Mouse (Mus musculus) forebrain, embryonic 10.5 days (tissue): Measurements from ENCODE around the gene Gstt2. TPM values are rescaled to one million over a fixed set of nuclear protein-coding genes. Genes with fewer than 3 reads are reported as not detected.
"Not testable (repeated sequence)": the region's sequence is repeated elsewhere in the genome, so short reads cannot be mapped to it uniquely, and the experiment has no call there.

Source experiments
- DNase-seq: peaks from one replicate; pipeline ENCODE4 v3.0.0-alpha.2; 2017; ENCODE audit warnings: low spot score; ENCODE audit errors: extremely low spot score
- H3K27ac ChIP-seq: fragments of 300-500 bp; sonication (generic); 2 replicates; pipeline ENCODE4 v1.5.1; 2016; ENCODE audit warnings: mild to moderate bottlenecking
- H3K27me3 ChIP-seq: fragments of 300-500 bp; sonication (generic); 2 replicates; pipeline ENCODE4 v1.6.1; 2016; ENCODE audit warnings: mild to moderate bottlenecking; ENCODE audit not compliant: poor library complexity, severe bottlenecking
- H3K36me3 ChIP-seq: fragments of 300-500 bp; sonication (generic); replicated peaks from 2 replicates; pipeline ENCODE4 v1.6.1; 2016; ENCODE audit warnings: mild to moderate bottlenecking, moderate library complexity
- H3K4me1 ChIP-seq: fragments of 300-500 bp; sonication (generic); 2 replicates; pipeline ENCODE4 v1.6.1; 2016
- H3K4me3 ChIP-seq: fragments of 300-500 bp; sonication (generic); 2 replicates; pipeline ENCODE4 v1.5.1; 2016; ENCODE audit warnings: mild to moderate bottlenecking, moderate library complexity
- H3K9me3 ChIP-seq: fragments of 300-500 bp; sonication (generic); 2 replicates; pipeline ENCODE4 v1.6.1; 2016; ENCODE audit warnings: mild to moderate bottlenecking, moderate library complexity
- WGBS: fragments of 180-500 bp; shearing (Covaris S2); methylation state at CpG from one replicate; pipeline ENCODE4 v1.1.7; 2016; 5-methylcytosine and 5-hydroxymethylcytosine counted together
- polyA plus RNA-seq: library from polyadenylated mRNA; unstranded; fragments of >200 nt; fragmentation: Nextera tagmentation; extraction: Ambion mirVana; gene quantifications from 2 replicates; pipeline ENCODE4 v1.2.1, GENCODE M21; 2016

Gene Gstt2
- polyA plus RNA-seq, 1 experiment from 2014 or later: 7.3 TPM

- Histone ChIP-seq H3K36me3 (no peaks in the 10 kb centered on the region), H3K27me3 (no peaks in the 10 kb centered on the region), H3K4me1 (peaks cover 26% of the 10 kb centered on the region), H3K9me3 (no peaks in the 10 kb centered on the region), H3K4me3 (peak overlapping the region; percentile 52), H3K27ac (peak overlapping the region; percentile 90)
- 37% methylated on average over 10 of the region's 10 CpGs for WGBS
- DNase-seq: no peak
These were observed 35.0 kb upstream of the Gstt2 start for GRCm38 (mm10) chr10:75872025-75872914.

- no peak for DNase-seq
- peaks cover 9% of the 10 kb centered on the region for H3K9me3 ChIP-seq
- peak overlapping the region; percentile 100 for H3K27ac ChIP-seq
- 73% methylated on average over 5 of the region's 5 CpGs for WGBS
- H3K27me3 ChIP-seq: no peaks in the 10 kb centered on the region
- H3K4me3 ChIP-seq: no peak overlapping the region
- peaks cover 26% of the 10 kb centered on the region for H3K36me3 ChIP-seq
- peaks cover 40% of the 10 kb centered on the region for H3K4me1 ChIP-seq
These were observed 24.4 kb upstream of the Gstt2 start for GRCm38 (mm10) chr10:75861587-75861986.

DNA sequence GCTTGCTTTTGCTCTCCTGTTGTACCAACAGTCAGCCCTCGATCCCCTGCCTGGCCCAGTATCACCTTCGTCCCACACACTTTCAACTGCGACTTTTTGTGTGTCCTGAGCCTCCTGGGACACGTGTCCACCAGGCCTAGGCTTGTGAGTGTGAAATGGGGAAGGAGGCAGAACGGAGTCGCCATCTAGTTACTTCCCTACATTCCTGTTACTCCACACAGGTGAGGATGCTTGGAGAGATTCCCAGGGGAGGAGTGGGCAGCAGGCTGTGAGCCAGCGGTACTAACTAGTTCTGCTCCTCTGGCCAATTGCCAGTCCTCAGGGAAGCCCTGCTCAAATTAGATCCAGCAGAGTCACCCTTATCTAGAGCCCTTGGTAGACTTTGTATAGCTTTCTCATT is 23.5 kb upstream of the Gstt2 start:
- Histone ChIP-seq H3K4me3 (peak overlapping the region; percentile 88), H3K9me3 (peaks cover 9% of the 10 kb centered on the region), H3K36me3 (peaks cover 35% of the 10 kb centered on the region), H3K27ac (peak overlapping the region; percentile 100), H3K4me1 (peaks cover 40% of the 10 kb centered on the region), H3K27me3 (no peaks in the 10 kb centered on the region)
- no peak for DNase-seq
- WGBS: 28% methylated on average over 7 of the region's 7 CpGs

DNA sequence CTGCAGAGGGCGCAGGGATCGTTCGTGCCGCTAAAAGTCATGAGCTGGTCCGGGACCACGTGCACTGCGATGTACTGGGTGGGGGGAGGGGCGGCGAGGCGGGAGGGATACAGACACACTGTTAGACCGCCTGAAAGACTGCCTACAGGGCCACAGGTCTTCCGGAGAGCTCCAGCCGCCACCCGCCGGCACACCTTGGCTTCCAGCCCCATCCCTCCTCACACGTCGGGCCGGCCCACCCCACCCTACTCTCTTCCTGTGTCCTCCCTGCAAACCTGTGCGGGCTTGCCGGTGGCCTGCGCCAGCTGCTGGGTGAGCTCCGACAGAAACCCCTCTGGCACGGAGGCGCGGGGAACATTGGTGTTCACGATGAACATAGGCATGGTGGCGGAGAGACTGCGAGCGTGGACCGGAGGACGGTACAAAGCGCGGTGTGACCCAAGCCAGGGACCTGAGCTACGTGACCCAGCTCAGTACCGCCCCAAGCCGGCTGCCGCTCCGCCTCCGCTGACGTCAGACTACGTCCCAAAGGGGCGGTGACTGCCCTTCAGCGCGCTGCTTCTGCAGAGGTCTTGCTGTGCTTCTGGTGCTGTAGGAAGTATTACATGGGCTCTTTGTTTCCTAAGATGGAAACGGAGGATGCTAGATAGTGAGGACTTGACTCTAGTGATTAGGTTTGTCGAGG is 22.7 kb upstream of the Gstt2 start, which contains the start of gene Mif:
Gene Mif (minus strand): TSS at position 455 of the 685 bp plus-strand sequence.
- Histone ChIP-seq H3K4me1 (peaks cover 40% of the 10 kb centered on the region), H3K36me3 (peaks cover 39% of the 10 kb centered on the region), H3K4me3 (peak within 1 kb of the TSS; percentile 88), H3K27ac (peak within 1 kb of the TSS; percentile 100)
- not testable (repeated sequence) for H3K27me3 ChIP-seq, H3K9me3 ChIP-seq
- peak; percentile 93 for DNase-seq
- WGBS: 0% methylated on average over 46 of the region's 46 CpGs

GRCm38 (mm10) chr10:75859107-75859746 is 22.0 kb upstream of the Gstt2 start:
- H3K4me3 ChIP-seq: peak overlapping the region; percentile 88
- peaks cover 40% of the 10 kb centered on the region for H3K4me1 ChIP-seq
- peak; percentile 78 for DNase-seq
- peaks cover 9% of the 10 kb centered on the region for H3K9me3 ChIP-seq
- H3K36me3 ChIP-seq: peaks cover 39% of the 10 kb centered on the region
- no peaks in the 10 kb centered on the region for H3K27me3 ChIP-seq
- peak overlapping the region; percentile 100 for H3K27ac ChIP-seq
- WGBS: 2% methylated on average over 26 of the region's 27 CpGs

DNA sequence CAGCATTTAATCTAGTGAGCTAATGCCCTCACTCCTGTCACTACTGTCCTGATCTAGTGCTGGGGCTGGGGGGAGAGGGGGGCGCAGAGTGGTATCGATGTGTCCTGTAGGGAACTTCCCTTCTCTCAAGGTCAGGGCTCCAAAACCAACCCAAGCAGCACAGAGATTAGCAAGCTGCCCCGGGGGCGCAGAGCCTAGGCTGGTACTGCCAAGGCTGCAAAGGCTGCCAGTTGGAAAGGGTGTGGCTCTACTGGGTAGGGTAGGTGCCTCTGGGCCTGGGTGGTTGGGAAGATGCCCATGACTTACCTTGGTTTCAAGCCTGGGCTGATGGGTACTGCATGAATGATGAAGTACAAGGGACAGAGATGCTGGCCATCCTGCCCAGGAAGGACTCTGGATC is 20.4 kb upstream of the Gstt2 start:
- Histone ChIP-seq H3K4me1 (peaks cover 40% of the 10 kb centered on the region), H3K27ac (peak overlapping the region; percentile 25; the same call in 1 of the 2 replicates), H3K4me3 (peak overlapping the region; percentile 88), H3K9me3 (peaks cover 7% of the 10 kb centered on the region), H3K36me3 (peaks cover 39% of the 10 kb centered on the region), H3K27me3 (no peaks in the 10 kb centered on the region)
- no peak for DNase-seq
- 98% methylated on average over 4 of the region's 4 CpGs for WGBS

DNA sequence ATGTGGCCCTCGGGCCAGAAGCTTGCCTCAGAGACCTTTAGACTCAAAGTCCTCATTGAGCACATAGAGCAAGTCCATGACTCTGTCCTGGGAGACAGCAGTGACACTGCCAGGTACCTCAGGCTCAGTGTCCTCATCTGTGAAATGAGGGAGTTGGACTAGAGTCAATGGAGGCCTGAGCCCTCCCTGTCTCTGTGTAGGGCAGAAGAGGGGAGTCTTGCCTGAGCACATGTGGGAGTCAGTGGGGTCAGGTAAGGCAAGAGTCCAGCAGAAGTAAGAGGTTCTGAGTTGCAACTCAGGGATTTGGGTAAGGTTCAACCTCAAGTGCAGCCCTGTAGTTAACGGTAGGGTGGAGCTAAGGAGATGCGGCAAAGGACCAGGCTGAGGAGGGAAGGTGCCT is 19.8 kb upstream of the Gstt2 start:
- H3K4me1 ChIP-seq: peaks cover 41% of the 10 kb centered on the region
- peaks cover 3% of the 10 kb centered on the region; the same call in 1 of the 2 replicates for H3K9me3 ChIP-seq
- H3K27me3 ChIP-seq: no peaks in the 10 kb centered on the region
- no peak overlapping the region for H3K27ac ChIP-seq
- no peak for DNase-seq
- no peak overlapping the region for H3K4me3 ChIP-seq
- H3K36me3 ChIP-seq: peaks cover 39% of the 10 kb centered on the region
- WGBS: 81% methylated on average over 3 of the region's 3 CpGs

DNA sequence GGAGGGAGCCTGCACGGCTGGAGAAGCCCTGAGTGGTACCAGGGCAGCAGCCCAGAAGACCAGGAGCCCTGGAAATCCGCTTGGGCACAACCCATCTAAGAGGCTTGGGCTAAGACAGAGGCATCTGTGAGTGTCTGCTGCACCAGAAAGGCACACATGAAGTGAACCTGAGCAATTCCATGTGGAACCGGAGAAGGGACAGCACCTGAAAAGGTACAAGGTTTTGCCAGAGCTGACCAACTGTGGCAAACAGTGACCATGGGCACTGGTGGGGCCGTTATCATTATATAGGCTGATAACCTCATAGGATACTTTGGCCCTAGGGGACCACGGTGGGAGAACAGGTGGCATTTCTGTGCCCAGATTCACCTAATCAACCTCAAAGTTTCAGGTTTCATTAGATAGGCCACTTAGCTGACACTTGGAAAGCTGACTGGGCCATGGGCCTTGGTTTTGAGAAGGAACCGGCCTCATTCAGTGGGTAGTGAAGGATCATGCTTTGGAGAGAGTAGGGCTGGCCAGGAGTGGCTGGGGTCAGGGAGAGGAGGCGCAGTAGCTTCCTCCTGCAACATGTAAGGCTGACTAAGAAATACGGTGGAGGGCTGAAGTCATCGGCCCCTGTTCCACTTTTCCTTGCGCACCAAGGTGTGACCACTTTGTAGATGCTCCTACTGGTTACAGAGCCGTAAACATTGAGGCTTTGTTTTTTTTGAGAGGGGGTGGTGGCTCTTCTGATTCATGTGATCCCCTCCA is 19.1 kb upstream of the Gstt2 start:
- H3K27me3 ChIP-seq: no peaks in the 10 kb centered on the region
- peaks cover 39% of the 10 kb centered on the region for H3K36me3 ChIP-seq
- no peak for DNase-seq
- H3K4me1 ChIP-seq: peaks cover 43% of the 10 kb centered on the region
- WGBS: 84% methylated on average over 11 of the region's 11 CpGs
- no peak overlapping the region for H3K4me3 ChIP-seq
- H3K9me3 ChIP-seq: 0 out of 2 replicates have a peak, but pooled peaks cover 3% of the 10 kb centered on the region
- H3K27ac ChIP-seq: no peak overlapping the region

DNA sequence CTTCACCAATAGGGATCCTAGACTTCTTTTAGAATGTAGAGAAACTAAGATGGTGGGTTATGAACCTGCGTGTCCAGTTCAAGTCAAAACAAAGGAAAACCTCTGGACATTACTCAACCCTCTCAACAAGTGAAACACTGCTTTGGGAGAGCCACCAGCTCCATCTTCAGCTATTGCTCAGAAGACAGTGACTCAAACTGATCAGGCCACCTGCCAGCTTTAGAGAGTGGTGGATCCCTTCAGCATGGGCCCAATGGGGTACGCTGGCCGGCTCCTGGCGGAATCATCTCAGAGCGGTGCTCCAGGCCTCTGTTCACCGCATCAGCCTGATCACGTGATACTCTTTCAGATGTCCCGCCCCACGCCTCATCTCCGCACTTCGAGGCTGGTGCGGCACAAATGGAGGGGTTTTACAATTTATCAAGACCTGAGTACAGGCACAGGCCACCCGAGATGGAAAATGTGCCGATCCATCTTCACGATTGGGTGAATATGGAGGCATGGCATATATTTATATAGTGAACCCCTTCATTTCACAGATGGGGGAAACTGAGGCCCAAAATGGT is 18.3 kb upstream of the Gstt2 start:
- H3K9me3 ChIP-seq: 0 out of 2 replicates have a peak, but pooled peaks cover 3% of the 10 kb centered on the region
- no peak overlapping the region for H3K4me3 ChIP-seq
- no peak for DNase-seq
- H3K27me3 ChIP-seq: peaks cover 3% of the 10 kb centered on the region; the same call in 1 of the 2 replicates
- 92% methylated on average over 15 of the region's 15 CpGs for WGBS
- peaks cover 39% of the 10 kb centered on the region for H3K36me3 ChIP-seq
- peaks cover 43% of the 10 kb centered on the region for H3K4me1 ChIP-seq
- no peak overlapping the region for H3K27ac ChIP-seq

GRCm38 (mm10) chr10:75854791-75855190 is 17.6 kb upstream of the Gstt2 start:
- 0 out of 2 replicates have a peak, but pooled peaks cover 3% of the 10 kb centered on the region for H3K9me3 ChIP-seq
- DNase-seq: no peak
- no peak overlapping the region for H3K4me3 ChIP-seq
- H3K27ac ChIP-seq: no peak overlapping the region
- peaks cover 42% of the 10 kb centered on the region for H3K4me1 ChIP-seq
- peaks cover 39% of the 10 kb centered on the region for H3K36me3 ChIP-seq
- peaks cover 3% of the 10 kb centered on the region; the same call in 1 of the 2 replicates for H3K27me3 ChIP-seq
- 93% methylated on average over 6 of the region's 6 CpGs for WGBS

DNA sequence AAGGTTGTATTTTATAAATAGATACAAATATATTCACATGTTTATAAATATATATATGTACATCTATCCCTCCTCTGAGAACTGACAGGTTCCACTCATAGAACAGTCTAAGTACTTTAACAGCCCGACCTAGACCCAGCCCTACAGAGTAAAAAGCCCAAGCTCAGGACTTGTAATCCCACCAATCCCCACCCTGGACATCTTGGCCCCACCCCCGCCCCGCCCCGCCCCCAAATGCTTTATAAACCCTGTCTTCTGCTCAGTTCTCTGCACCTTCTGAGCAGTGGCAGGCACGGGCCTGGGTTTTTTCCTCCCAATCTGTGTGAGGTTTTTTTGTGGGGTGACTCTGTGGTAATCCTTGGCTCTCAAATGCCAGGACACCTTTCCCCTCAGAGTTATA is 16.9 kb upstream of the Gstt2 start:
- Histone ChIP-seq H3K4me1 (peaks cover 44% of the 10 kb centered on the region), H3K27me3 (peaks cover 3% of the 10 kb centered on the region; the same call in 1 of the 2 replicates), H3K27ac (no peak overlapping the region), H3K36me3 (peaks cover 38% of the 10 kb centered on the region), H3K9me3 (0 out of 2 replicates have a peak, but pooled peaks cover 3% of the 10 kb centered on the region), H3K4me3 (no peak overlapping the region)
- WGBS: 55% methylated on average over 5 of the region's 5 CpGs
- DNase-seq: no peak
